Mouse (Mus musculus): Measurements from ENCODE around the gene Gm14409. TPM values are rescaled to one million over a fixed set of nuclear protein-coding genes. Genes with fewer than 3 reads are reported as not detected.

The Gm14409 gene
- polyA plus RNA-seq (2014; fragmentation: Illumina TruSeq; extraction: RNeasy Lipid Tissue Mini Kit (QIAGEN cat#74804); ENCODE audit: low read depth, low replicate concordance), result not detected

GRCm38 (mm10) chr2:177266936-177267335, at the start of gene Gm14409:
Gm14409 (minus strand) TSS chr2:177267036.

Other genes starting within 250 kb of the Gm14409 start
- gene Gm14401, start 192.7 kb downstream of the Gm14409 start, polyA plus RNA-seq (2014; fragmentation: Illumina TruSeq; extraction: RNeasy Lipid Tissue Mini Kit (QIAGEN cat#74804); ENCODE audit: low read depth, low replicate concordance), result not detected
- 22.5 TPM for gene Gm14410, start 60.6 kb downstream of the Gm14409 start, polyA plus RNA-seq (2014; fragmentation: Illumina TruSeq; extraction: RNeasy Lipid Tissue Mini Kit (QIAGEN cat#74804); ENCODE audit: low read depth, low replicate concordance)
- gene Gm14412, start 57.3 kb upstream of the Gm14409 start, polyA plus RNA-seq (2014; fragmentation: Illumina TruSeq; extraction: RNeasy Lipid Tissue Mini Kit (QIAGEN cat#74804); ENCODE audit: low read depth, low replicate concordance), result 0.40 TPM
- gene Gm14418, start 131.3 kb upstream of the Gm14409 start, polyA plus RNA-seq (2014; fragmentation: Illumina TruSeq; extraction: RNeasy Lipid Tissue Mini Kit (QIAGEN cat#74804); ENCODE audit: low read depth, low replicate concordance), result 12.4 TPM
- 90.1 TPM for gene Zfp970, start 197.7 kb upstream of the Gm14409 start, polyA plus RNA-seq (2014; fragmentation: Illumina TruSeq; extraction: RNeasy Lipid Tissue Mini Kit (QIAGEN cat#74804); ENCODE audit: low read depth, low replicate concordance)
- 69.2 TPM for gene Gm14403, start 231.2 kb upstream of the Gm14409 start, polyA plus RNA-seq (2014; fragmentation: Illumina TruSeq; extraction: RNeasy Lipid Tissue Mini Kit (QIAGEN cat#74804); ENCODE audit: low read depth, low replicate concordance)

All from liver, adult 10 weeks (tissue).